Mouse (Mus musculus) heart, embryonic 14.5 days (tissue): ENCODE measurements around the gene Ergic3. TPM values are rescaled to one million over a fixed set of nuclear protein-coding genes. Genes with fewer than 3 reads are reported as not detected.

Source experiments
- ATAC-seq: fragments of 200-750 bp; cut with Nextera tagmentation; 2 replicates; pipeline ENCODE4 v1.8.0; 2017; ENCODE audit warnings: low read depth, moderate TSS enrichment; ENCODE audit not compliant: insufficient number of reproducible peaks, insufficient read depth, low FRiP score
- H3K27ac ChIP-seq, 2 experiments: fragments of 200-500 bp in 1 of 2; fragments of 300-500 bp in 1 of 2; sonication (generic) in 1 of 2; replicated peaks in 1 of 2; 2 replicates each; pipeline ENCODE4 v1.5.1; 2012 to 2014; ENCODE audit warnings: low read depth in 2 of 2, low read length in 2 of 2, control low read depth in 1 of 2, mild to moderate bottlenecking in 1 of 2, mixed read lengths in 1 of 2; ENCODE audit not compliant: control insufficient read depth in 1 of 2, insufficient read depth in 1 of 2
- H3K27me3 ChIP-seq: fragments of 300-500 bp; sonication (generic); 2 replicates; pipeline ENCODE4 v1.6.1; 2014; ENCODE audit warnings: mild to moderate bottlenecking, low read length, control low read depth; ENCODE audit not compliant: control insufficient read depth, insufficient read depth
- H3K36me3 ChIP-seq: fragments of 300-500 bp; sonication (generic); 2 replicates; pipeline ENCODE4 v1.6.1; 2014; ENCODE audit warnings: mild to moderate bottlenecking, control low read depth, low read length, mixed read lengths; ENCODE audit not compliant: control insufficient read depth, insufficient read depth
- H3K4me1 ChIP-seq, 2 experiments: fragments of 200-500 bp in 1 of 2; fragments of 300-500 bp in 1 of 2; sonication (generic) in 1 of 2; 2 replicates each; pipeline ENCODE4 v1.6.1; 2012 to 2014; ENCODE audit warnings: low read length in 2 of 2, control low read depth in 1 of 2, mixed read lengths in 1 of 2; ENCODE audit not compliant: control insufficient read depth in 2 of 2, insufficient read depth in 2 of 2
- H3K4me2 ChIP-seq: fragments of 300-500 bp; sonication (generic); 2 replicates; pipeline ENCODE4 v1.6.1; 2014; ENCODE audit warnings: mild to moderate bottlenecking, low read length
- H3K4me3 ChIP-seq, 2 experiments: fragments of 200-500 bp in 1 of 2; fragments of 300-500 bp in 1 of 2; sonication (generic) in 1 of 2; 2 replicates each; pipeline ENCODE4 v1.5.1; 2012 to 2014; ENCODE audit warnings: low read length in 2 of 2, mild to moderate bottlenecking in 2 of 2, control low read depth in 1 of 2, low read depth in 1 of 2, moderate library complexity in 1 of 2; ENCODE audit not compliant: control insufficient read depth in 1 of 2, insufficient read depth in 1 of 2
- H3K9ac ChIP-seq: fragments of 300-500 bp; sonication (generic); 2 replicates; pipeline ENCODE4 v1.6.1; 2014; ENCODE audit warnings: mild to moderate bottlenecking, low read length
- H3K9me3 ChIP-seq: fragments of 300-500 bp; sonication (generic); 2 replicates; pipeline ENCODE4 v1.6.1; 2016; ENCODE audit warnings: low read length, control low read depth; ENCODE audit not compliant: control insufficient read depth
- WGBS: fragments of 180-500 bp; shearing (Covaris S2); extraction: QIAGEN DNeasy Blood & Tissue Kit; methylation state at CpG from one replicate; pipeline ENCODE4 v1.1.7; 2014; 5-methylcytosine and 5-hydroxymethylcytosine counted together
- polyA plus RNA-seq: library from polyadenylated mRNA; unstranded; fragments of >200 nt; fragmentation: Nextera tagmentation; extraction: Ambion mirVana; gene quantifications from 2 replicates; pipeline ENCODE4 v1.2.1, GENCODE M21; 2014

Ergic3 gene
- polyA plus RNA-seq, 1 experiment from 2014 or later: 188 TPM

GRCm38 (mm10) chr2:156021765-156022164, 13.9 kb downstream of the Ergic3 start:
- Histone ChIP-seq H3K9me3 (no peaks in the 10 kb centered on the region), H3K4me2 (no peak overlapping the region), H3K4me3 (no peak overlapping the region), H3K27me3 (no peaks in the 10 kb centered on the region), H3K36me3 (peaks cover 27% of the 10 kb centered on the region), H3K9ac (no peak overlapping the region), H3K27ac (no peak overlapping the region), H3K4me1 (no peaks in the 10 kb centered on the region)
- WGBS: 84% methylated on average over 2 of the region's 2 CpGs
- ATAC-seq: no peak

DNA sequence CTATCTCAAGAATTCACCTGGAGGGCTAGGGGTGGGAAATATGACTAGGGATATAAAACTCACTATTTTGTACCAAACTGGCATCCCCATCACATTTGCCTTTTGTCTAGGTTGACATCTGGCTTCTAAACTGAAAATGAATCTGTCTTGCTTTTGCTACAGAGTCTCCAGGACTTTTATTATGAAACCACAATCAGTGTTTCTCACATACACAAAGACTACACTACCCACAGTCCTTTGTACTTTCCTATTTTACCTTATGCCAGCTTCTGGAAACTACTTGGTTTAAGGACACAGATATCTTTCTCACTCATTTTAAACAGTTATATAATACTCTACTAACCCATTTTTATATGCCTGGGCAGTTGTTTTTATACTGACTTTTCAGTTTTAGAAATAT, 17.6 kb downstream of the Ergic3 start:
- ATAC-seq: no peak
- no peak overlapping the region for H3K27ac ChIP-seq
- no peak overlapping the region for H3K9ac ChIP-seq
- H3K9me3 ChIP-seq: no peaks in the 10 kb centered on the region
- H3K4me1 ChIP-seq: no peaks in the 10 kb centered on the region
- no peaks in the 10 kb centered on the region for H3K27me3 ChIP-seq
- H3K36me3 ChIP-seq: no peaks in the 10 kb centered on the region
- no peak overlapping the region for H3K4me3 ChIP-seq
- H3K4me2 ChIP-seq: no peak overlapping the region

DNA sequence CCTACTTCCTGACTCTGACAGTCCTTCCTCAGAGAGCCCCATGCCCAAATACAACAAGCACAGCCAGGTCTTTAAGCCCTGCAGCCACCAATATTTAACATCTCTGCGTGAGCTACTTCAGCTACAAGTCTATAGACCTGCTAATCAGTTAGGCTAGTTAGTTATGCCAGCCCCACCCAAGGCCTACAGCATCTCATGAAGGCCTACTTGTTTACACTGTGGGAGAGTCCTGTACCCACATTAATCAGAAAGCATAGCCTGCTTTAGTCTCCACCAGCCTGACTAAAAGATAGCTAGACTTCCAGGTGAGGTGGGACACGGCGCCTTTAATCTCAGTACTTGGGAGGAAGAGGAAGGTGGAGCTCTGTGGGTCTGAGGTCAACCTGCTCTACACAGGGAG, 31.5 kb downstream of the Ergic3 start:
- H3K4me1 ChIP-seq: no peaks in the 10 kb centered on the region
- no peaks in the 10 kb centered on the region for H3K9me3 ChIP-seq
- H3K4me3 ChIP-seq: no peak overlapping the region
- no peak for ATAC-seq
- no peak overlapping the region for H3K27ac ChIP-seq
- no peak overlapping the region for H3K9ac ChIP-seq
- 88% methylated on average over 3 of the region's 3 CpGs for WGBS
- H3K4me2 ChIP-seq: no peak overlapping the region
- H3K36me3 ChIP-seq: no peaks in the 10 kb centered on the region
- H3K27me3 ChIP-seq: no peaks in the 10 kb centered on the region

- ATAC-seq: no peak
- H3K9ac ChIP-seq: no peak overlapping the region
- WGBS: 80% methylated on average over 8 of the region's 8 CpGs
- no peaks in the 10 kb centered on the region for H3K9me3 ChIP-seq
- H3K27ac ChIP-seq: no peak overlapping the region
- H3K4me3 ChIP-seq: no peak overlapping the region
- H3K4me2 ChIP-seq: no peak overlapping the region
- H3K36me3 ChIP-seq: no peaks in the 10 kb centered on the region
- H3K27me3 ChIP-seq: peaks cover 16% of the 10 kb centered on the region
- no peaks in the 10 kb centered on the region for H3K4me1 ChIP-seq
Measured at GRCm38 (mm10) chr2:156042903-156043302, 35.1 kb downstream of the Ergic3 start.

DNA sequence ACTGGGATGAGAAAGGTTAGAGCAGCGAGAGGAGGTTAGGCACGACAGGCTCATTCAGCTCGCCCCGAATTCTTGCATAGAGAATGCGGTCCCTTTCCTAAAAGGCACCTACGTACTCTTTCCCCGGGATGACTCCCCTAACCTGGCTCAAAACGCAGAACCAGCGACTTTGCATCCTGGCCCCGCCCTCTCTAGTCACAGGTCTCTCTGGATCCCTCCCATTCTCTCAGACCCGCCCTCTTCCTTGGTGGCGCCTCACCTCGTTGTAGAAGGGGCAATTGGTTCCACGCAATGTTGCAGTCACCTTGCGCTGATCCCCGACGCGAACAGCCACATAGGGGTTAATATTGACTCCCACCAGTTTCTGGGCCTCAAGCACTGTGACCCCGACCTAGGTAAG, 40.1 kb downstream of the Ergic3 start:
- no peak overlapping the region for H3K27ac ChIP-seq
- H3K27me3 ChIP-seq: peaks cover 20% of the 10 kb centered on the region
- H3K36me3 ChIP-seq: no peaks in the 10 kb centered on the region
- no peak overlapping the region for H3K9ac ChIP-seq
- ATAC-seq: no peak
- H3K4me2 ChIP-seq: peak overlapping the region; percentile 34; the same call in 1 of the 2 replicates
- H3K4me1 ChIP-seq: no peaks in the 10 kb centered on the region
- WGBS: 10% methylated on average over 19 of the region's 19 CpGs
- H3K4me3 ChIP-seq: no peak overlapping the region
- H3K9me3 ChIP-seq: no peaks in the 10 kb centered on the region

GRCm38 (mm10) chr2:156052816-156053215, 45.0 kb downstream of the Ergic3 start, which contains the start of gene Fer1l4:
Fer1l4 (minus strand) TSS chr2:156052947.
- no peaks in the 10 kb centered on the region for H3K36me3 ChIP-seq
- no peak within 1 kb of the TSS for H3K4me2 ChIP-seq
- no peak within 1 kb of the TSS for H3K4me3 ChIP-seq
- no peak within 1 kb of the TSS for H3K9ac ChIP-seq
- no peak within 1 kb of the TSS for H3K27ac ChIP-seq
- no peak for ATAC-seq
- WGBS: 79% methylated on average over 9 of the region's 9 CpGs
- no peaks in the 10 kb centered on the region for H3K4me1 ChIP-seq
- H3K9me3 ChIP-seq: no peaks in the 10 kb centered on the region
- H3K27me3 ChIP-seq: peaks cover 5% of the 10 kb centered on the region; the same call in 1 of the 2 replicates

GRCm38 (mm10) chr2:156065099-156066041, 57.5 kb downstream of the Ergic3 start, which contains the start of gene Spag4:
Spag4 (plus strand) TSS chr2:156065175.
- H3K9ac ChIP-seq: peak within 1 kb of the TSS; percentile 84
- H3K4me3 ChIP-seq: peak within 1 kb of the TSS; percentile 78 to 83
- peak within 1 kb of the TSS; percentile 97 for H3K4me2 ChIP-seq
- no peaks in the 10 kb centered on the region for H3K27me3 ChIP-seq
- peak; percentile 77 for ATAC-seq
- H3K36me3 ChIP-seq: peaks cover 17% of the 10 kb centered on the region
- WGBS: under 1% methylated on average over 81 of the region's 81 CpGs
- peaks cover 2 to 6% of the 10 kb centered on the region in 2 experiments; a peak in 3 of 4 replicates for H3K4me1 ChIP-seq
- peak within 1 kb of the TSS; percentile 58 to 75 for H3K27ac ChIP-seq
- H3K9me3 ChIP-seq: peaks cover 3% of the 10 kb centered on the region; the same call in 1 of the 2 replicates
